Mouse (Mus musculus) right cerebral cortex, postnatal 14 days (tissue): ENCODE data around the gene 1700001C19Rik.

Experiments used
- DNase-seq: peaks from one replicate; pipeline ENCODE4 v3.0.0; 2022

Gene 1700001C19Rik

GRCm38 (mm10) chr17:47368401-47369086 lies 68.6 kb downstream of the 1700001C19Rik start, which contains the start of gene Mrps10:
Gene Mrps10 (plus strand): TSS chr17:47368887.
- DNase-seq: peak; percentile 86
